In genomic region chr16:94618543-94618942, GRCm38 (mm10) we compare ENCODE assay signal across 8 mouse cellular contexts. TPM values are rescaled to one million over a fixed set of nuclear protein-coding genes. Genes with fewer than 3 reads are reported as not detected.
A peak's percentile ranks its signal among the peaks of the same experiment; 100 is the strongest.
DNase-seq lines count a peak whose midpoint lies in the region; ATAC-seq and TF ChIP-seq lines count a peak whose summit lies in the region.

No protein-coding gene starts in this region.

- no peaks in the 10 kb centered on the region; the same call in 1 of the 2 replicates for H3K36me3 ChIP-seq in hindbrain, postnatal 0 days (ENCODE audit: insufficient read depth, low read length)
- H3K36me3 ChIP-seq in midbrain, embryonic 10.5 days = peaks cover 39% of the 10 kb centered on the region
- no peaks in the 10 kb centered on the region; the same call in 1 of the 2 replicates for H3K36me3 ChIP-seq in splenic B cell, adult 2 months (ENCODE audit: control insufficient read depth, insufficient read depth, low read length, poor library complexity, severe bottlenecking)

- TF ChIP-seq CTCF in hindbrain, postnatal 0 days (IDR thresholded peaks at IDR 0.05; ENCODE audit: low read depth) = peak; percentile 84

- H3K4me1 ChIP-seq in hindbrain, postnatal 0 days (ENCODE audit: insufficient read depth, low read length) = no peaks in the 10 kb centered on the region; the same call in 1 of the 2 replicates
- peaks cover 6% of the 10 kb centered on the region; the same call in 1 of the 2 replicates for H3K4me1 ChIP-seq in midbrain, embryonic 10.5 days

- H3K27me3 ChIP-seq in hindbrain, postnatal 0 days (ENCODE audit: insufficient read depth, low read length) = no peaks in the 10 kb centered on the region
- H3K27me3 ChIP-seq in midbrain, embryonic 10.5 days (ENCODE audit: low read depth, poor library complexity, severe bottlenecking) = no peaks in the 10 kb centered on the region
- H3K27me3 ChIP-seq in splenic B cell, adult 2 months (ENCODE audit: control insufficient read depth, insufficient read depth, low read length, poor library complexity, severe bottlenecking) = no peaks in the 10 kb centered on the region

- ATAC-seq in hindbrain, postnatal 0 days = peak; percentile 70

- H3K9me3 ChIP-seq in hindbrain, postnatal 0 days (ENCODE audit: low read length) = no peaks in the 10 kb centered on the region
- no peaks in the 10 kb centered on the region for H3K9me3 ChIP-seq in midbrain, embryonic 10.5 days (replicated peaks)

- WGBS in hindbrain, postnatal 0 days = 56% methylated on average over 10 of the region's 10 CpGs
- WGBS in midbrain, embryonic 10.5 days = 57% methylated on average over 10 of the region's 10 CpGs

- H3K4me2 ChIP-seq in hindbrain, postnatal 0 days (ENCODE audit: low read depth, low read length) = no peak overlapping the region

- peak overlapping the region; percentile 42; the same call in 1 of the 2 replicates for H3K27ac ChIP-seq in hindbrain, postnatal 0 days
- H3K27ac ChIP-seq in midbrain, embryonic 10.5 days (replicated peaks) = no peak overlapping the region

- H3K4me3 ChIP-seq in hindbrain, postnatal 0 days (ENCODE audit: low read length) = no peak overlapping the region
- H3K4me3 ChIP-seq in midbrain, embryonic 10.5 days = no peak overlapping the region

- DNase-seq in urinary bladder, postnatal 25 days (ENCODE audit: low spot score) = peak; percentile 56
- no peak for DNase-seq in urinary bladder, postnatal 4 days (ENCODE audit: low spot score in 2 of 2)
- peak; percentile 80 to 85 for DNase-seq in cerebellum, postnatal 10 days
- peak; percentile 66 for DNase-seq in gastrocnemius, postnatal 14 days
- DNase-seq in hindbrain, postnatal 0 days (ENCODE audit: low spot score) = peak; percentile 80
- peak; percentile 67 to 71 for DNase-seq in left cerebral cortex, postnatal 25 days (ENCODE audit: low spot score in 2 of 2)
- peak; percentile 41 for DNase-seq in midbrain, embryonic 10.5 days (ENCODE audit: low spot score)
- DNase-seq in splenic B cell, adult 2 months (ENCODE audit: low read depth, low spot score) = peak; percentile 82

- H3K9ac ChIP-seq in hindbrain, postnatal 0 days (replicated peaks; ENCODE audit: low read length) = no peak overlapping the region

- intact Hi-C loops in gastrocnemius, postnatal 14 days (cut with DNase I; ENCODE audit: low total_unique reads) = loop anchor here (5.0 to 10.0 kb wide), 2 partner anchors 36 to 104 kb away; no protein-coding TSS in a partner anchor
- intact Hi-C loops in left cerebral cortex, postnatal 25 days (cut with DNase I) = loop anchor here (1.0 to 5.0 kb wide), 2 partner anchors 48 to 91 kb away; partner anchors contain the start of genes Dyrk1a and Vps26c

RNA-seq across cellular contexts. Expression of gene Dyrk1a, which starts 48.7 kb away (rescaled TPM):
- total RNA-seq in gastrocnemius, postnatal 14 days (2021) = 10 to 100 TPM; 60.6 to 66.2 TPM
- 81.9 and 91.5 TPM in 2 replicates for total RNA-seq in hindbrain, postnatal 0 days (2014; rRNA removed)
- polyA plus RNA-seq in hindbrain, postnatal 0 days (2015; fragmentation: Nextera tagmentation; extraction: Ambion mirVana) = 12.5 and 13.0 TPM in 2 replicates
- total RNA-seq in left cerebral cortex, postnatal 25 days (2021) = 10 to 100 TPM; 88.1 to 92.8 TPM
- 9.6 and 10.1 TPM in 2 replicates for polyA plus RNA-seq in midbrain, embryonic 10.5 days (2016; fragmentation: Nextera tagmentation; extraction: Ambion mirVana)

Comparison
In these comparisons a context has a peak if more than half of its experiments do, and no peak if none do; other contexts are left out.
1. DNase-seq: peak in urinary bladder, postnatal 25 days (single experiment), cerebellum, postnatal 10 days (2 of 2), gastrocnemius, postnatal 14 days (single experiment), hindbrain, postnatal 0 days (single experiment), left cerebral cortex, postnatal 25 days (2 of 2), midbrain, embryonic 10.5 days (single experiment) and splenic B cell, adult 2 months (single experiment); none in urinary bladder, postnatal 4 days (0 of 2).